ENCODE assay signal across 8 mouse cellular contexts in genomic region chr2:105669881-105670730, GRCm38 (mm10). TPM values are rescaled to one million over a fixed set of nuclear protein-coding genes. Genes with fewer than 3 reads are reported as not detected.
A peak's percentile ranks its signal among the peaks of the same experiment; 100 is the strongest.
DNase-seq lines count a peak whose midpoint lies in the region; ATAC-seq lines count a peak whose summit lies in the region.
"Had no signal": no experiment of that assay in that cellular context is flagged by ENCODE, and none has a peak within 500 bp of the region (broad histone marks: within the 10 kb centered on the region; RNA-seq: fewer than 3 reads in every experiment).

No protein-coding gene starts in this region.

- H3K9me3 ChIP-seq in embryonic facial prominence, embryonic 14.5 days (ENCODE audit: control insufficient read depth, low read length): no peaks in the 10 kb centered on the region
- no peaks in the 10 kb centered on the region for H3K9me3 ChIP-seq in intestine, embryonic 15.5 days
- H3K9me3 ChIP-seq in neural tube, embryonic 14.5 days (ENCODE audit: control insufficient read depth, low read length): no peaks in the 10 kb centered on the region
- no peaks in the 10 kb centered on the region for H3K9me3 ChIP-seq in heart, embryonic 10.5 days

- 0 out of 2 replicates have a peak, but pooled peaks cover 5% of the 10 kb centered on the region for H3K4me1 ChIP-seq in embryonic facial prominence, embryonic 14.5 days (ENCODE audit: control insufficient read depth, insufficient read depth, low read length)
- H3K4me1 ChIP-seq in intestine, embryonic 15.5 days (replicated peaks): peaks cover 30% of the 10 kb centered on the region
- peaks cover 6% of the 10 kb centered on the region; the same call in 1 of the 2 replicates for H3K4me1 ChIP-seq in neural tube, embryonic 14.5 days (ENCODE audit: control insufficient read depth, insufficient read depth, low read length)
- peaks cover 40% of the 10 kb centered on the region for H3K4me1 ChIP-seq in heart, embryonic 10.5 days

- 1% methylated on average over 27 of the region's 29 CpGs for WGBS in embryonic facial prominence, embryonic 14.5 days
- under 1% methylated on average over 29 of the region's 29 CpGs for WGBS in intestine, embryonic 15.5 days
- 4% methylated on average over 29 of the region's 29 CpGs for WGBS in neural tube, embryonic 14.5 days
- WGBS in heart, embryonic 10.5 days: 2% methylated on average over 29 of the region's 29 CpGs

- 0 out of 2 replicates have a peak overlapping the region, but pooled peaks have one; percentile 0 for H3K9ac ChIP-seq in embryonic facial prominence, embryonic 14.5 days (ENCODE audit: low read depth, low read length)
- no peak overlapping the region for H3K9ac ChIP-seq in intestine, embryonic 15.5 days
- no peak overlapping the region for H3K9ac ChIP-seq in neural tube, embryonic 14.5 days (replicated peaks; ENCODE audit: low read depth, low read length)

- H3K27me3 ChIP-seq in embryonic facial prominence, embryonic 14.5 days (replicated peaks; ENCODE audit: control insufficient read depth, insufficient read depth, low read length): peaks cover 100% of the 10 kb centered on the region
- H3K27me3 ChIP-seq in intestine, embryonic 15.5 days (replicated peaks): peaks cover 98% of the 10 kb centered on the region
- peaks cover 50% of the 10 kb centered on the region for H3K27me3 ChIP-seq in neural tube, embryonic 14.5 days (ENCODE audit: control insufficient read depth, insufficient read depth, low read length)
- peaks cover 100% of the 10 kb centered on the region for H3K27me3 ChIP-seq in heart, embryonic 10.5 days (ENCODE audit: insufficient read depth, poor library complexity, severe bottlenecking)

- DNase-seq in cerebellum, adult 8-10 months: peak; percentile 47
- no peak for DNase-seq in embryonic facial prominence, embryonic 14.5 days (ENCODE audit: low spot score)
- no peak for DNase-seq in testis, postnatal 10 days (ENCODE audit: low spot score)
- no peak for DNase-seq in heart, embryonic 10.5 days (ENCODE audit: low spot score)
- no peak for DNase-seq in urinary bladder, postnatal 25 days (ENCODE audit: low spot score)

- no peak overlapping the region; the same call in 1 of the 2 replicates for H3K4me2 ChIP-seq in embryonic facial prominence, embryonic 14.5 days (ENCODE audit: low read depth, low read length)
- H3K4me2 ChIP-seq in intestine, embryonic 15.5 days (replicated peaks): no peak overlapping the region
- peak overlapping the region; percentile 35; the same call in 1 of the 2 replicates for H3K4me2 ChIP-seq in neural tube, embryonic 14.5 days (ENCODE audit: low read depth, low read length)

- no peak overlapping the region for H3K27ac ChIP-seq in embryonic facial prominence, embryonic 14.5 days (replicated peaks; ENCODE audit: low read depth, low read length)
- no peak overlapping the region for H3K27ac ChIP-seq in intestine, embryonic 15.5 days
- H3K27ac ChIP-seq in neural tube, embryonic 14.5 days (ENCODE audit: low read depth, low read length): no peak overlapping the region
- no peak overlapping the region for H3K27ac ChIP-seq in heart, embryonic 10.5 days

- no peak for ATAC-seq in embryonic facial prominence, embryonic 14.5 days (ENCODE audit: low read depth)
- 0 out of 2 replicates have a peak, but pooled peaks have one; percentile 16 for ATAC-seq in intestine, embryonic 15.5 days
- no peak for ATAC-seq in neural tube, embryonic 14.5 days (ENCODE audit: low read depth)

- peak overlapping the region; percentile 23; the same call in 1 of the 2 replicates for H3K4me3 ChIP-seq in embryonic facial prominence, embryonic 14.5 days (ENCODE audit: low read depth, low read length)
- no peak overlapping the region for H3K4me3 ChIP-seq in intestine, embryonic 15.5 days (replicated peaks)
- H3K4me3 ChIP-seq in neural tube, embryonic 14.5 days (ENCODE audit: low read depth, low read length): peak overlapping the region; percentile 15
- H3K4me3 ChIP-seq in heart, embryonic 10.5 days: no peak overlapping the region

- H3K36me3 ChIP-seq in embryonic facial prominence, embryonic 14.5 days (ENCODE audit: control insufficient read depth, insufficient read depth, low read length): no peaks in the 10 kb centered on the region
- H3K36me3 ChIP-seq in intestine, embryonic 15.5 days: no peaks in the 10 kb centered on the region
- no peaks in the 10 kb centered on the region for H3K36me3 ChIP-seq in neural tube, embryonic 14.5 days (ENCODE audit: control insufficient read depth, insufficient read depth, low read length)
- no peaks in the 10 kb centered on the region for H3K36me3 ChIP-seq in heart, embryonic 10.5 days

RNA-seq across cellular contexts. Expression of gene Pax6, which starts 1.4 kb away (rescaled TPM):
- 1.8 and 2.6 TPM in 2 replicates for polyA plus RNA-seq in embryonic facial prominence, embryonic 14.5 days (2014; fragmentation: Nextera tagmentation; extraction: Ambion mirVana)
- polyA plus RNA-seq in intestine, embryonic 15.5 days (2015; fragmentation: Nextera tagmentation; extraction: Ambion mirVana): 2.3 and 2.8 TPM in 2 replicates
- 13.3 and 13.5 TPM in 2 replicates for polyA plus RNA-seq in neural tube, embryonic 14.5 days (2014; fragmentation: Nextera tagmentation; extraction: Ambion mirVana)
- polyA plus RNA-seq in heart, embryonic 10.5 days (2016; fragmentation: Nextera tagmentation; extraction: Ambion mirVana): 0.28 and 0.54 TPM in 2 replicates
- polyA plus RNA-seq: gonadal fat pad, adult 2 months had no signal

Comparison
In these comparisons a context has a peak if more than half of its experiments do, and no peak if none do; other contexts are left out.
1. H3K4me3 ChIP-seq: peak in embryonic facial prominence, embryonic 14.5 days (single experiment) and neural tube, embryonic 14.5 days (single experiment); none in intestine, embryonic 15.5 days (single experiment) and heart, embryonic 10.5 days (single experiment).